Mouse (Mus musculus): Measurements from ENCODE around the gene Slc25a21.
"Not testable (repeated sequence)": the region's sequence is repeated elsewhere in the genome, so short reads cannot be mapped to it uniquely, and the experiment has no call there.

The Slc25a21 gene
- long read RNA-seq, experiment 1 = 0 reads
- long read RNA-seq, experiment 2 = 0 reads

DNA sequence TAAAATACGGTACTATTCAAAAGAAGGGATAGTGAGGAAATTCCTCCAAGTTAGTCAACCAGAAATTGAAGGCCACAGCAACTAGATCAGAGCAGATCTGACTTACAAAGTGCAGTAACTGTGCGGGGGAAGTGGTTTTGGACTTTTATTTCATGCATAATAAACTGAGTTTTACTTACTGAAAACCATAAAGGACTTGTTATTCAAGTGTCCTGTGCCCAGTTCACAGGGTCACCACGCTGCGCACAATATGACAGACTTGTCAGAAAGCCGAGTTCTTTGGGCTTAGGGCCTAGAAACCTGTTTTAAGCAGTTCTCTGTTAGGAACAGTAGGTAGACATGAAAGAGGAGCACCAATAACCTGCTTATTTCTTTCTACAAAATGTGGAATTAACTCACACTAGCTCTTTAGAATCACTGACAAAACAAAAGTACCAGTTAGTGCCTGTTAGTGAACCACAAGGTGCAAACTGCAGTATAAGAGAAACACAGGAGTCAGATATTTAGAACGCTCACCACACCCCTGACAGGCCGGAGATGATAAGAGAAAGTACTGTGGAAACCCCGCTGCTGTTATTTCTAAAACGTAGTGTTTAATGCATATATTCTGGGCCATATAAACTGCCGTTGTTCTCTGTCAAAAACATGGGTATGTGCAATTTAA is at the start of gene Slc25a21:
Gene Slc25a21 (minus strand): TSS at position 110 of the 664 bp plus-strand sequence.
- intact Hi-C loops (cut with DNase I) = no loop called here

DNA sequence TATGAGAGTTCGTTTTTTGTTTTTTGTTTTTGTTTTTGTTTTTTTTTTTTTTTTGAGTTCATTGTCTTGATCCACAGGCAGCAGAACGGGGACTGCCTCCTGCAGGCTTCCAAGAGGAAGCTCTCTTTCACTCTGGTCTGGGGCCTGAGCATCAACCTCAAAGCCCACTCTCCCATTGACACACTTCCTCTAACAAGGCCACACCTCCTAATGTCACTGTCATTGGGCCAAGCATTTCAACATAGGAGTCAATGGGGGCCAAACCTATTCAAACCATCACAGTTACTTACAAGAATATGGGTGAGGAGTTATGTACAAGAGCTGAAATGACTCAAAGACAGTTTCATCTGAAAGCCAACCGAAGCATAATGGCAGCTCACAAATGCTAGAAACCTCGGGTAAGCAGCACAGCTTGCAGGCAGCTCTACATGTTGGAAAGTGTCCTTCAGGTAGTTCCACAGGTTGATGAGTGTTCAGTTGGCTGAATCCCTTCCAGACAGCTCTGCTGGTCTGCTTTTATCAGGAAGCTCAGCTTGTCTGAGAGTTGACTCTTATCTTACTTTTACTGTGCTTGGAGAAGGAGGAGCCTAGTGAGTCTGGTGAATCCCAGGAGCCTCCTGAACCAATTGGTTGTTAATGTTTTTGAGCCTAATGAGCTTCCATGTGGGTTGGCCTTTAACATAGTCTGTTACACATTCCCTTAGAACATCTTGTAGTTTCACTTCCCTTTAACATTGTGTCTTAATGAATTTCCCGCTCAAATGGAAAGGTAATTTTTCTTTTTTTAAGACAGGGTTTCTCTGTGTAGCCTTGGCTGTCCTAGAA is 46.6 kb upstream of the Slc25a21 start:
- intact Hi-C loops (cut with DNase I) = no loop called here

DNA sequence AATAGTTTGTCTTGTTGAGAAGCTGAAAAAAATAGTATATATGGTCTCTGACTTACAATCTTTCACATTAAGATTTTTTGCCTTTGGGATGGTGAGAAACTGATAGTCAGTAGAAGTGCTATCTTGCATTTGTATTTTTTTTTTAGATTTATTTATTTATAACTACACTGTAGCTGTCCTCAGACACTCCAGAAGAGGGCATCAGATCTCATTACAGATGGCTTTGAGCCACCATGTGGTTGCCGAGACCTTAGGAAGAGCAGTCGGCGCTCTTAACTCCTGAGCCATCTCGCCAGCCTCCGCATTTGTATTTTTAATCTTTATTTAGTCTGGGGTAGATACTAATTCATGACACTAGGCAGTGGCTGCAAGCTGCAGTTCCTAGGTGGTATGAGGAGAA is 36.1 kb upstream of the Slc25a21 start:
- intact Hi-C loops (cut with DNase I) = no loop called here

DNA sequence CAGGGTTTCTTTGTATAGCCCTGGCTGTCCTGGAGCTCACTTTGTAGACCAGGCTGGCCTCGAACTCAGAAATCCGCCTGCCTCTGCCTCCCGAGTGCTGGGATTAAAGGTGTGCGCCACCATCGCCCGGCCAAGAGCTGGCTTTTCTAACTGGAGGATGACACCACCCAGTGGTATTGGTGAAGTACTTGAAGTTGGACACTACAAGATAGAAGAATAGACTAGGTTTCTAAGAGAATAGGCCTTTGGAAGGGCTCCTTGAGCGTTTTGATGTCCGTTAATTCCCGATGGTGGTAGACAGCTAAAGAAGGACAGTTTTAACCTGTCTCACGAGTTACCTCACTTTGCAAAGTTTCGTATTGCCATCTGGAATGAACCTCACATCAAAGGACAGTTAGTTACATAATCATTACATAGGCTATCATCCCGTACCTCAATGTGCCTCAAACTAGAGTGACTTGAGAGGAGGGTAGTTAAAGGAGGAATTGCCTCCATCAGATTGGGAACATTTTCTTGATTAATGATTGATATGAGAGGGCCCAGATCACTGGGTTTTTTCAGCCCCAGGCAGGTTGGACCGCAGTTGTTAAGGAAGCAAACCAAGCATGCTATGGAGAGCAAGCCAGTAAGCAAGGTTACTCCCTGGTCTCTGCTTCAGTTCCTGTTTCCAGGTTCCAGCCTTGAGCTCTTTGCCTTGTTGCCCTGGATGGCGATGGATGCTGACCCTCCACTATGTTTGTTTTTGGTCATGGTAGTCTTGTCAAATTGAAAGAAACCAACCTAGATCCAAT is 34.0 kb upstream of the Slc25a21 start:
- intact Hi-C loops (cut with DNase I) = no loop called here

DNA sequence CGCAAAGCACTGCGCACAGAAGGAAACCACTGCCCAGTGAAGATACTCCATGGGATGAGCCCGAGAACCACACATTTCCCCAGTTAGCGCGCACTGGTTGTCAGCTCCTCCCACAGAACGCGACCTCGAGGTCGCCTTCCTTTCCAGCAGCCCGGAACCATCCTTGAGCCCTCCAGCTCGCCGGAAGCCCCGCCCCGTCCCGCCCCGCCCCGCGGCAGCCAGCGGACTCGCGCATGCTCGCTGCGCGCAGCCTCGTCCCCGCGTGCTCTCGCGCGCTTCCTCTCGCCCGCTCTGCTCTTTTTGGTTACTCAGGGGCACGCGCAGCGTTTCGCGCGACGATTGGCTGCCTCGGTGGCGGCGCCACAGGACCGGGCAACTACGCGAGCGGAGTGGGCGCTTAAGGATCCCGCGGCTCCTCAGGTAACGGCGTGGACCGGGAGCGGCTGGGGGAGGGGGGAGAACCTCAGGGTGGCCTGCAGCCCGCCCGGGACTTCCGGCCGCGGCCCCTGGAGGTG is 33.0 kb upstream of the Slc25a21 start, which contains the start of the genes Prps1l3 and Mipol1:
Gene Prps1l3 (plus strand): TSS at position 221 of the 515 bp plus-strand sequence.
Gene Mipol1 (plus strand): TSS at position 236 of the 515 bp plus-strand sequence.
- intact Hi-C loops (cut with DNase I) = no loop called here

DNA sequence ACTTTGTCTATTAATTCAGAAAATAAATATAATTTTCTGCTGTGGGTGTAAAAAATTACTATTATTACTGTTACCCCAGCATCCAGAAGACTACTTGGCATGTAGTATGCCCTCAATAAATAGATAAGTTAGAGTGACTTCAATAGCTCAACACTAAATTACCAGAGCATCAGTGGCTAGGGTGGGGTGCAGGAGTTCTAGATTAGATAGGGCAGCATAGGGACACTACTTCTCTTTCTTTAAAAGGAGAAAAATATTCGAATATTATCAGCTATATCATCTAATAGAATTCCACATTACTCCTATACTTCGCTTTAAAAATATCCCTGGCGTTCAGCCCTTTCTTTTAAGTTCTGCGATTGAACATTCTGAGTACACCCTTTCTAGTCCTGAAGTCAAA is 32.4 kb upstream of the Slc25a21 start:
- intact Hi-C loops (cut with DNase I) = no loop called here

DNA sequence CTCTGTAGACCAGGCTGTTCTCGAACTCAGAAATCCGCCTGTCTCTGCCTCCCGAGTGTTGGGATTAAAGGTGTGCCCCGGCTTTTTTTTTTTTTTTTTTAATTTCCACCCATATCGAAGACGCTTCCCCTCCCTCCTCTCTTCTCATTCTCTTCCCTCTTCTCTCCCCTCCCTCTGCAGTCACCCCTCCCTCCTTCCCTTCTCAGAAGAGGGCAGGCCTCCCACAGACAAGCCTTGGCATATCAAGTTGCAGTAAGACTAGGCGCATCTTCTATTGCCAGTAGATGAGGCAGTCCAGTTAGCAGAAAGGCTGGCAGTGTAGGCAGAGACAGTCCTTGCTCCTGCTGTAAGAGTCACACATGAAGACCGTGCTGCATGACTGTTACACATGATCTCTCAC is 30.5 kb upstream of the Slc25a21 start:
- intact Hi-C loops (cut with DNase I) = no loop called here

DNA sequence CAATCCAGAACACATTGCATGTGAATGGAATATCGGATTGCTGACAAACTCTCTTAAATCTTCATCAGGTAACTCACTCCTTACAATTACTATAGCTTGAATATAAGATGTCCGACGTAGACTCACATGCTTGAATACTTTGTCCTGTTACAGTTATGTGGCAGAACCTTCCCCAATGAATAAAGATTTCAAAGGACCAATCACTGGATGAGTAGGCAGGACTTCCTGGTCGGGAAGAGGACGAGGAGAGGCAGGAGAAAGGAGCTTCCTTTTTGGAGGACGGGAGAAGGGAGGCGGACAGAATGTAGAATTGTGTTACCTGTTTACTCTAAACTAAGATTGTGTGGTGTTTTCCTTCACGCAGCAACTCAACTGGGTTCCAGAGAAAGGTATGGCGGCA is 29.1 kb upstream of the Slc25a21 start:
- intact Hi-C loops (cut with DNase I) = no loop called here

DNA sequence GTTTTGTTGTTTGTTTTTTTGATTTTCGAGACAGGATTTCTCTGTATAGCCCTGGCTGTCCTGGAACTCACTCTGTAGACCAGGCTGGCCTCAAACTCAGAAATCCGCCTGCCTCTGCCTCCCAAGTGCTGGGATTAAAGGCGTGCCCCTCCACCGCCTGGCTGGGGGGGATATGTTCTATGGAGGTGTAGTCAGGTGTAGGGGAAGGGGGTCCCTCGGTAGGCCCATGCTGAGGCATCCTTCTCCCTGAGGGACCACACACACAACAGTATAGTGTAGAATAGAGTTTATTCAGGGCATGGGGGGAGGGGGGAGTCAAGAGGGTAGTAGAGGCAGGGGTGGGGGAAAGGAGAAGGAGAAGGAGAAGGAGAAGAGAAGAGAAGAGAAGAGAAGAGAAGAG is 15.2 kb upstream of the Slc25a21 start:
- intact Hi-C loops (cut with DNase I) = not testable (repeated sequence)

DNA sequence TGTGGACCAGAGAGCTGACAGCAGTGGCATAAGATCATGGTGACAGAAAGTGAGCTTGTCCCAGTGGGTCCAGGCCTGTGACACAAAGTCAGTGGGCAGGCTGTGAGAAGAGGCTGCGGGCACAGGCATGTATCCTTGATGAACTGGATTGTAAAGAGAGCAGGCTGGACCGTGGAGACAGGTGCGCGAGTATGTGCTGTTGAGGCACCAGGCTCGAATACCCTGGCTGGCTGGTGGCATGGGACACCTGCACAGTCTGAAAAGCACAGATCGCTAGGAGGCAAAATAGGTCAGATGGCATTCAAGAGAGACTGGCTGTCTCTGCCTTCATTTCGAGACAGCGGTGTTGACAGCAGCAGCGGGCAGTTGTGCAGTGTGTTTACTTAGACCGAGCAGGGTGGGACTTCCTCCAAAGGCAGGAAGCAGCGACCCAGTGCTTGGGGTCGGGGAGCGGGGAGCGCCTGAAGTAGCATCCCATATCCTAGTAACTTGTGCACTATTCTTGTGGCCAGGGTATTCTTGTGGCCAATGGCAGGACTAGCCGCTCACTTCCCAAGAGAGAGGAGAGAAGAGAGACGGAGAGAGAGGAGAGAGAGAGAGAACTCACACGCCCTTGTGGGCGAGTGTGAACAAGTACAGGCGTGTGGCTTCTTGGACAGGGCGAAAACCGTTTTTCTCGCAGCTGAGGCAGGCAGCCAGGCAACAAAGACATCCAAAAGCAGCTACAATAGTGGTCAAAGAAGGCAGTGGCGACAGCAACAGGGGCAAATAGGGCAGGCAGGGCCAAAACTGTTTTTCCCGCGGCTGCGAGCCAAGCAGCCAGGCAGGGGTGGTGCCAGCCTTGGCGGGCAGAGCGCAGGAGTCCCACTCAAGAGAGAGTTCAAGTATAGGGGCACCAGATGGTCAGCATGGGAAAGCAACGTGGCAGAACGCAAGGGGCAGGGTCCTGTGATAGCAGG is 14.4 kb upstream of the Slc25a21 start:
- intact Hi-C loops (cut with DNase I) = no loop called here

DNA sequence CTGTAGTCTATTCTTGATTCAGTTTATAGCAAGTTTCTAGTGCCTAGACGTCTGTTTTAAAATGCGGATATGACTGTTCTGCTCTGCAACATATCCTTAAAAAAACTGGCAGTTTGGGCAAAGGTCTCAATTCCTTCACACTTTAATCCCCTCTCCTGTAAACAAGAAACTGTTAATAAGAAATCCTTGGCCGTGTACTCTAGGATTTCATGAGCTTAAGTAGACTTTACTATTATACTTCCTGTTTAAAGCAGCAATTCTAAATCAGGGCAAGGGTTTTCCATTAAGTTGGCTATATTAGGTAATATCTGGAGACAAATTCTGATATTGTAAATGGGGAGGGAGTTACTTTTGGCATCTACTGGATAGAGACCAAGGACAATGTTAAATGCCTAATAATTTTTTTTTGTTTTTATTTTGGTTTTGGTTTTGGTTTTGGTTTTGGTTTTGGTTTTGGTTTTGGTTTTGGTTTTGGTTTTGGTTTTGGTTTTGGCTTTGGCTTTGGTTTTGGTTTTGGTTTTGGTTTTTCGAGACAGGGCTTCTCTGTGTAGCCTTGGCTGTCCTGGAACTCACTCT is 7.1 kb upstream of the Slc25a21 start:
- intact Hi-C loops (cut with DNase I) = no loop called here

DNA sequence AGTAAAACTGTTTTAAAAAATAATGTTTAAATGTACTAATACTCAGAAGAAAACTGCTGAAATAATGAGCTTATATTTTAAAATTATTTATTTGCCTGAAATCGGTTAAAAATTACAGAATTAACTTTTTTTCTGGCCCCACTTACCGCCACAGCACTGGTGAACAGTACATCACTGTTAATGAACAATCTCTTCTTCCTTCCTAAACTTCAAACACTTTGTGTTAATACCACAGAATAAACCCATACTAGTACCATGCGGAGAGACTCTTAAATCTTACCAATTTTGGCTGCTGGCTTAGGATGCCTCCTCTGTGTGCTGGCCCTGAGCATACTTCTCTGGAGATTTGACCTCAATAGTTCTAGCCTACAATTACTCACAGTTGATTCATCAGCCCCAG is 4.6 kb upstream of the Slc25a21 start:
- intact Hi-C loops (cut with DNase I) = no loop called here

DNA sequence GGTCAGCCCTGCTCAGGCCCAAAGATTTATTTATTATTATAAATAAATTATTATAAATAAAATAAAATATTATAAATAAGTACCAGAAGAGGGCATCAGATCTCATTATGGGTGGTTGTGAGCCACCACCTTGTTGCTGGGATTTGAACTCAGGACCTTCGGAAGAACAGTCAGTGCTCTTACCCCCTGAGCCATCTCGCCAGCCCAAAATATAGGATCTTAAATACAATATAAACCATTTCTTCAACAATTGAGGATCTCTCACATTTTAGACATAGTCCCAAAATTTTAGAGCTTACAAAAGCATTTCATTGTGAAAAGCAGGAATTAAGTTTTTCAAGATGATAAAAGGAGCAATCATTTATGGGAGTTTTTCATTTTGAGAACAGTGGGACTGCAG is 2.2 kb upstream of the Slc25a21 start:
- intact Hi-C loops (cut with DNase I) = no loop called here

DNA sequence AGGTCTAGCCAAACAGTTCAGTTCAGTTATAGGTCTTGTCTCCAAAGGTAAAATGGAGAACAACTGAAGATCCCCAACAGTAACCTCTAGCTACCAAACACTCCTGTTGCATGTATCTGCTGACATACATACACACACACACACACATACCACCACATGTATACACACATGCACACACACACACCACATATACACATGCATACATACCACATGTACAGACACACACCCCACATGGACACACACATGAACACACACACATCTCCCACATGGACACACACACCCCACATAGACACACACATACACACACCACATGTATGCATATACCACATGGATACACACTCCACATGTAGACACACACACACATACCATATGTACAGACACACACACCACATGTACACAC is 997 bp upstream of the Slc25a21 start:
- intact Hi-C loops (cut with DNase I) = no loop called here

DNA sequence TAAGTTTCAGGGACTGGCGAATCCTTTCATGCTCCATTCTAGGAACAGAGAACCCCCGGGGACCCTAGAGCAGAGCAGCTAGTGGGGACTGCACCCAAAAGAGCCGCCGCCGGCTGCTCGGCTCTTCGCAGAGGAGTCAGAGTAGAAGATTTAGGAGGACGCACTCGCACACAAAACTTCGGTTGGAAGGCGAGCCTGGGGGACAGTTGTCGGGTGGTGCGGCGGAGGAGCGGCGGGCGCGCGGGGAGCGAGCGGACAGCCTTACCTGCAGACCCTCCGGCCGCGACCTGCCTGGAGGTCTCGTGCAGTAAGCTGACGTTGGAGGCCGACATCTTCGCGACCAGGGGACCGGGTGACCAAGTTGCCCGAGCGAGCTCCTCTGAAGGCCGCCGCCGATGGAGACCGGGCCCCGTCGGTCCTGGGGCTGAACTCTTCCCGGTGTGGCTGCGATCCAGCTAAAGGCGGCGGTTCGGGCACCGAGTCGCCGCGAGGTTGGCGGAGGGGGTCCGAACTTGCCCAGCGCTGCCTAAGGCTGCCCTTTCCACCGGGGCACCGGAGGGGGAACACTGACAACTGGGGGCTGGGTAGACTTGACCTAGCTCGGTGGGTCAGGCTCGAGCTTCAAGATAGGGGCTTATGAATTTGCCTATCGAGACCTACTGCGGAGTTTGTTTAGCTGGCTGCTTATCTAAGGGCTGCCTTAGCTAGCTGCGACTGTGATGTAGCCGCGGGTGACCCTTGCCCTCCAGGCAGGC is 487 bp downstream of the Slc25a21 start:
- intact Hi-C loops (cut with DNase I) = no loop called here

DNA sequence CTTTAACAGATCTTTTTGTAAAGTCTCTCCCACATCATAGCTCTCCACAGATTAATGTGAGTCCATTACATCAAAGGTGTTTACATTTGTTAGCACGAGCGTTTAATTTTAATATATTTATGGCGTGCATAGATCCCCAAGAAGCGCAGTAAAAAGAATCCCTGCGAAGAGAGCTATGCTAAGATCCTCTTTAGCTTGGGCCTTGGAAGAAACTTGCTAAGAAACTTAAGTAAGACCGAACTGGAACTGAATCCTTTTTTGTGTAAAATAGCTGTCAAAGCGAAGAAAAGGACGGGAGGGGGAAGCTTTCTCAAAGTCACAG is 1.0 kb downstream of the Slc25a21 start:
- intact Hi-C loops (cut with DNase I) = no loop called here

DNA sequence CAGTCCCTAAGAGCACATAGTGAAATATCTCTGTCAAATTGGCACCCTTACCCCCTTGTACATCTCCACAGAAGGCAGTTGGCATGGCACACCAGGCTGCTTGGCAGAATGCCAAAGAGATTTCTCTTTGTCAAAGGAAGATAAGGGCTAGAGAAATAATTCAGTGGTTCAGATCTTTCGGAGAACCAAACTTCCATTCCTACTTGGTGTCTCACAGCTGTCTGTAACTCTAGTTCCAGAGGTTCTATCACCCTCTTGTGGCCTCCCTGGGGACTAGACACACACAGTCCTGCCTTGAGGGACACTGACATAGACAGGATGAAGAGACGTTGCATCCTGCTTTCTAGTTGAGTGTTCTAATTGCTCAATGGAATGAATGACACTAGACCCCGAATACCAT is 2.7 kb downstream of the Slc25a21 start:
- intact Hi-C loops (cut with DNase I) = no loop called here

DNA sequence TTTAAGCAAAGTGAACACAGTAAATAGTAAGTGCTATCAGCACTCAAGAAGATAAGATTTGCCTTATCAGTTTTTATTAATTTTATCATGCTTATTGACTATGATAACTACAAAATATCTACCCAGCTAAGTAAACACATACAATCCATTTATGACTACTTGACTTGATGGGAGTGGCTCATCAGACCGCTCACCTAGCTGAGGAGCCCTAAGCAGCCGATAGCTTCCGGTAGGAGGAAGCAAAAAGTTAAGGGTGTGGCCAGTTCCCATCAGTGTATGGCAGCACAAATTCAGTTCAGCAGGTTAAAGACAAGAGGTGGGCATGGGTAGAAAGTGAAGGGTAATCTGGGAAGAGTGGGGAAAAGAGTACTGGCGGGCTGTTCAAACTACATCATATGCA is 10.2 kb downstream of the Slc25a21 start:
- intact Hi-C loops (cut with DNase I) = loop anchor here (10.0 kb wide), 1 partner anchor 512 kb away; no protein-coding TSS in a partner anchor

DNA sequence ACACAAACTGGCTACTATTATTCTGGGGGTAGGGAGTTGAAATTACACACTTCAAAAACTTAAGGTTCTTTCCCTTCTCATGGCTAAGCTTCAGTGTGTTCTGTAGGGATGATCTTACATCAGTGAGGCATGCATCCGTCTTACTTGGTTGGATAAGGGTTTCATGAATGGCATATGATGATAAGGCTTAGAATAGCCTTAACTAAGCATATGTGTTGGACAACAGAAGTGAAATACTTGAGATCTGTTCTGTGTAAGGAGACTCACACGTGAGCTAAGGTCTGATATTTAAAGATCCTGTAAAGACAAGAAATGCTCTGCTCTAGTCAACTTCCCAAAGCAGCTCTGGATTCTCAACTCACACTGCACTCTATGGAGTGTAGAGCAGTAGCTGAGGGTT is 11.1 kb downstream of the Slc25a21 start:
- intact Hi-C loops (cut with DNase I) = loop anchor here (10.0 kb wide), 1 partner anchor 511 kb away; no protein-coding TSS in a partner anchor

All from adrenal gland (tissue).